Mouse (Mus musculus) gonadal fat pad, adult 2 months (tissue): Measurements from ENCODE around the gene Lrrc51. TPM values are rescaled to one million over a fixed set of nuclear protein-coding genes. Genes with fewer than 3 reads are reported as not detected.
A peak's percentile ranks its signal among the peaks of the same experiment; 100 is the strongest.
"Not testable (repeated sequence)": the region's sequence is repeated elsewhere in the genome, so short reads cannot be mapped to it uniquely, and the experiment has no call there.

ENCODE experiments used
- DNase-seq: peaks from one replicate; pipeline ENCODE4 v3.0.0-alpha.2; 2012; ENCODE audit warnings: low read depth
- polyA plus RNA-seq: library from polyadenylated mRNA; depleted of rRNA; stranded (reverse); fragments of >200 nt; gene quantifications from 2 replicates; pipeline ENCODE4 v1.2.3, GENCODE M21; 2012; rRNA removed

Lrrc51 gene
- 53.1 and 61.5 TPM in 2 replicates for polyA plus RNA-seq

DNA sequence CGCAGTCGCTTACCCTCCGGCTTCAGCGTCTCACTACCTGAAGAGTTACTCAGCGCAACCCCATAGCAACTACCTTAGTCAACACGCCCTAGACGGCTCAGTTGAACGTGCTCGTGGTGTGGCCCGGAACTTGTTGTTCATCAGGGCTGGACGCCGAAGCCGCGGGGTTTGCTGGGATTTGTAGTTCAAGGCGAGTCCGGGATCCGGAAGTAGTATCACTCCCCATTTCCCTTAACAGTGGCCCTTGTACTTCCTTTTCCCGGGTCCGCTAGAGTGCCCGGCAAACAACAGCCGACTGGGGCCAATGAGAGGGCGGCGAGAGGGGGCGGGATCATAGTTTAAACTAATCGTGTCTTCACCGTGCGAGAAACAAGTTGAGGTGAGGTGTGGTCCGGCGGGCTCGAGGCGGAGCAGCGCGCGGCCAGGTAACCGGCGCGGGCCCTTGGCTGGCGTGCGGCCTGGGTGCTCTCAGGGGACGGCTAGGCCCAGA lies at the start of gene Lrrc51, which contains the start of gene Numa1:
Lrrc51 (minus strand) TSS at position 145 of the 490 bp plus-strand sequence.
Numa1 (plus strand) TSS at position 361 of the 490 bp plus-strand sequence.
- peak; percentile 93 for DNase-seq

DNA sequence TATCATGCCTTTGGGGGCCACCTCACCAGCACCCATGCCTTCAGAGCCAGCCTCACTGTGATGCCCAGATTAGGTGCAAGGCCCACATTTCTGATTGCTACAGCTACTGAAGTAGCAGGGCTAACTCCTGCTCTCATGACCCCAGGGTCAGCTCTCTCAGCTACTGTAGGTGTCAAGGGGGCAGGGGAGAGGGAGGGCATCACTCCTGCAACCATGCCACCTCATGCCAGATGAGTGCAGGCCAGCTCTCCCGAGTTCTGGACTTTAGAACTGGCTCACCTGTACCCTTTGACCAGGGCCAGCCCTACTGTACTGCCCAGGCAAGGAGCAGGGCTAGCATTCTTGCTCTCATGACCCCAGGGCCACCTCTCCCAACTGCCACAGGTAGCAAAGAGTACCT lies 49.0 kb upstream of the Lrrc51 start:
- no peak for DNase-seq

DNA sequence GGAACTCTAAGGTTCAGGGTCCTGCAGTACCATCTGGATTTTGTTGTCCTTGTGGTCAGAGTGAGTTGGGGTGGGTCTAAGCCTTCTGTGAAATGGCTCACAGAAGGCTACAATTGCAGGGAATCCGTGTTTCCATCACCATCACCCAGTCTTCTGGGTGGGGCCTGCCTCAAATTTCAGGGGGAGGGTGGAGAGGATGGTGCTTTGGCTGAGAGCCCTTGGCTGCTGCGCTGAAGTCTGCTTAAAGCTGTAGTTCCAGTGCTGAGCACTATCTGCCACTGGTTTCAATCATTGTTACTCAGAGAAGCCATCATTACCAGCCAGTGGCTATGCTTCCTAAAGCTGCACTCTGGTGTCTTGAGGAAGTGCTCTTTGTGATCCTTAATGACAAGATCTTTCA lies 40.8 kb upstream of the Lrrc51 start:
- no peak for DNase-seq

DNA sequence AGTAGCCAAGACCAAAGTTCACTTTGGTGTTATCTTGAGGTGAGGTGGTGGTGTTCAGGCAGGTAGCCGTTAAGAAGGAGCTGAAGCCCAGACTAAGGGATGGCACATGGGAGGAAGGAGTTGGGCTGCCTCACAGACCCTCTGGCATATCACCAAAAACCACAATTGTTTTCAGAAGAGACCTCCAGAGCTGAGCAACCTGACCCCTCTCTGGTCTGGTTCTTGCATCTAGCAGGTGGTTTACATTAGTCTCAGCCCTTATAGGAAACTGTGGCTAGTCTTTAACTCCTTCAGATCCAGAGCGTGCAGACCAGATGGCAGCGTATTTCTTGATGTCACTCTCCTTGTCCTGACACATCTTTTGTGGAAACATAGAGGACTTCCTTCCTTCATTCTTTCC lies 40.0 kb upstream of the Lrrc51 start:
- no peak for DNase-seq

DNA sequence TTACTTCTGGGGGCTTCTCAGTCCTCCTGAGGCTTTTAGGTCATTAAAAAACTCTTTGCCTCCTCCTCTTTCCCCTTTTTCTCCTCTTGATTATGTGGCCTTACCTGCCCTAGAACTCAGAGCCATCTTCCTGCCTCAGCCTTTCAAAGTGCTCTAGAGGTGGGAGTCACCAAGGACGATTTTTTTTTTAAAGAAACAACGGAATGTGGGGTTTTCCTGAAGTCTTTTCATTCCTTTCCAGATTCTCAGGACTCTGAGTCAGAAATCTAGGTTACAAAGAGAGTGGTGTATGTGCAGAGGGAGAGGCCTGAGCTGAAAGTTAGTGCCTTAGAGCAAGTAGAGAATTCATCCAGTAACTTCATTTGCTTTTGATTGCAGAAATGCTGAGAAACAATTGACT lies 38.0 kb upstream of the Lrrc51 start:
- DNase-seq: no peak

DNA sequence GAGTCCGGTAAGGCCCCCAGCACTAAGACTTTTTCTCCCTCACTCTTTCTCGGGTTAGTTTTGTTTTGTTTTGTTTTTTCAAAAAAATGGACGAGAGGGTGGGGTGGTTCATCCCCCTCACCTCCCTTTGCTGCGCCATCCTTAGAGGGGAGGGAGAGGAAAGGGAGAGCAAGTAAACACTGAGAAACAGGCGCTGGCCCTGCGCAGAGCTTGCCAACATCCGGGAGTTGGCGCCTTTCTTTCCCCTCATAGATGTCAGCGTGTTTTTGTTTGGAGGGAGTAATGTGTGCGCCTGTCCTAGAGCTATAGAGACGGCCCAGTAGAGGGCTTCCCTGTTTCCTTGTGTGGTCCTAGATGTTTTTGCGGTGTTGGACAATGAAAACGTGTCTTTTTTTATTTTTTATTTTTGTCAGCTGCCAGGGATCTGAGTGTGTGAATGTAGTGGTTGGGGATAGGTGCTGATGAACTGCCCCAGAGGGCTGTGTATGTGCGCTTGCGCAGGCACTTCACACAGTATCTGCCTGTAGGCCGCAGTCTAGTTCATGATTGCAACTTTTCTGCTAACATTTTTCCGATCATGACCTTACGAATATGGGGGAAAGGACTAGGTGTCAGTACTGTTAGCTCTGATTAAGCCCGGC lies 37.2 kb upstream of the Lrrc51 start:
- DNase-seq: peak; percentile 37

DNA sequence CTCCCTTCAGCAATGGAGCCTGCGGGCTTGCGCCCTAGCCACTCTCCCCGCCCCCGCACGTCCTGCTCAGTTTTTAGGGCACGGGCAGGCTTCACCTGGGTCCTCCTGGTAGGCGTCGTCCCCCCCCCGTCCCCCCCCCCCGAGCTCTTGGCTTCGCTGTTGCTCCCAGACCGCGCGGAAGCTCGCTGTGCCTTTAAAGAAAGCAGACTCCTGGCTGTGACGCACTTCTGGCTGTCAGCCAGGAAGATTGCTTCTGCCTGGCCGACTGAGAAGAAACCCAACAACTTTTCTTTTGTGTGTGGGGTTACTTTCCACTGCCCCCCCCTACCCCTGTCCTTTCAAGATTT lies 36.7 kb upstream of the Lrrc51 start:
- peak; percentile 64 for DNase-seq

DNA sequence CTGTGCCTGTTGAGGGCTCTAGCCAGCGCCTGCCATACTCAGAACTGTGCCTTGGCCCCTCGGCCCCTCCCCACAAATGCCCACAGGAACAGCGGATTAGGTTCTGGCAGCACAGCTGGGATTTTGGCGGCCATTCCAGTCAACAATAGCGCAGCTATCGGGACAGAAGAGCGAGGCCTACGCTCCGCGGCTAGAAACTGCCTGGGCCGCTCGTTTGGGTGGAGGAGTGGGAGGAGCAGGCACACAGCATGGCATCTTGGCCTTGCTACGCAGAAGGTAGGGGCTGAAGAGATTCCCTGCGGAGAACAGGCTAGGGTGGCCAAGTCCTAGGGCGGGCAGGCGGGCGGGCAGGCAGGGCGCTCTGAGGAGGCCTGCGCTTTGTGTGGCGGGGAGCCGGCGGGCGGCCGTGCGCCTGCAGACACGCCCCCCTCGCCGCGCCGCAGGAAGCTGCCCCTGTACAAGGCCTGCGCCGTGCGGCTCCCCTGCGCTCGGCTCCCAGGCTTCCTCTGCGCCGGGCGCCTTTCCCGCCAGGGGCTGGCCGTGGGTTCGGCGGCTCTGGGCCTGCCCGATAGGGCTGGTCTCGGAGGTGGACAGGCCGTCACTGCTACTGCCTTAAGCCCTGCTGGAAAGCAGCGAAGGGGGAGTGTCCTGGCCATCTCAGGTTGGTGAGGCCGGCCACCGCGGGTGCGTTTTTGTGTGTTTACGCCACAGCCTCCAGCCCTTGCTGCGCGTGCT lies 36.2 kb upstream of the Lrrc51 start:
- DNase-seq: no peak

DNA sequence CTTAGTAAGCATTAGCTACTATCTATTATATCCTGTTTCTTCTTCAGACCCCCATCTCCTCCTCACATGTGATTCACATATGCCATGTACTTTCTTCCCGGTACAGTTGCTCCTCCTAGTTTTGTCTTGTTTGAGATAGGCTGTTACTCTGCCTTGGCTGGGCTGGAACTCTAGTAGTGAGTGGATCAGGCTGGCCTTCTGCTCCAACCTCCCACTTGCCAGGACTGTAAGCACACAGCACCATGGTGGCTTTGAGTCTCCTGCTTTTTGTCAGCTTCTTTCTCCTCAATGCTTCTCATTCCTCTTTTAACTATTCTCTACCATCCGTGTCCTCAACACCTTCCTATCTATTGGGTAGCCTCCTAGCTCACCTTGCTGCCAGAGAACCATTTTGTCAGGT lies 35.1 kb upstream of the Lrrc51 start:
- no peak for DNase-seq

DNA sequence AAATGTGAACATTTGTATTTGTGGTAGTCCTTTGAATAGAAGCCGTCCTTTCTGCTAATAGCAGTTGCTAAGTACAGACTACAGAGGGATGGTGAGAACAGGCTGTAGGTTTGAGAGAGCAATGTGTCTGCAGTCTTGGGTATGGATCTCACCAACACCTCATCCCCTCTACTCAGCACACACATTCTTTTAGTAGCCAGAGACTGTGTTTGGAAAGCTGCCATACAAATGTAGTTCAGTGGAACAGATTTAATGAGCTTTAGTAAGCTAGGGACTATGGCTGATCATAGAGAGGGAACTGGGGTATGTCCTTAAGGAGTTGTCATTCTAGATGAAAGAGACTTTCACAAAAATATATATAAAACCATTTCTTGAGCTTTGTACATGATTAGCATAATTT lies 33.6 kb upstream of the Lrrc51 start:
- no peak for DNase-seq

DNA sequence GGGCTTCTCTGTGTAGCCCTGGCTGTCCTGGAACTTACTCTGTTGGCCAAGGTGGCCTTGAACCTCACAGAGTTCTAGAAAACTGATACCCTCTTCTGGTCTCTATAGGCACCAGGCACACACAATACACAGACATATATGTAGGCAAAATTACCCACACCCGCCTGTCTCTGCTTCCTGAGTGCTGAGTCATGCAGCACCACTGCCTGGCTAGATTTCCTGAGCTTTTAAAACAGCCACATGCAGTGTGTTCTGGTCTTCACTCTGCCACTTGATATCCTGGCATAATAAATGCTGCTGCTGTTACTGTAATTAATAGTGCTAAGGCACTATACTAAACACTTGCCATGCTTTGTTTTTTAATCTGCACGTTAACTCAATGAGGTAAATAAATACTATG lies 31.9 kb upstream of the Lrrc51 start:
- no peak for DNase-seq

DNA sequence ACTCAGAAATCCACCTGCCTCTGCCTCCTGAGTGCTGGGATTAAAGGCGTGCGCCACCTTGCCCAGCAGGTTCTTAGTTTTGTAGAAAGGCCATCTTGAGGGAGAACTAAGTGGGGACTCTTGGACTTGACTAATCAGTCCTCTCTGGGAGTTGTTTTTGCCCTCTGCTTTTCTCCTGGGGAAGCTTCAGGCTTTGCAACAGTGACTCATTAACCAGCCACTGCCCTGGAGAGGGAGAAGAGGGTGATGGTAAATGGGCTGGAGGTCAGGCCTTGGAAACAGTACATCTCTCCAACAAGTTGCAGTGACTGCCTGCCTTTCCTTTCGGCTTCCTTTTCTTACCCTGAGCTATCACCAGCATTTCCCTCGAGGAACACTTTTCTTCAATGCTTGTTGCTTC lies 30.9 kb upstream of the Lrrc51 start:
- no peak for DNase-seq

DNA sequence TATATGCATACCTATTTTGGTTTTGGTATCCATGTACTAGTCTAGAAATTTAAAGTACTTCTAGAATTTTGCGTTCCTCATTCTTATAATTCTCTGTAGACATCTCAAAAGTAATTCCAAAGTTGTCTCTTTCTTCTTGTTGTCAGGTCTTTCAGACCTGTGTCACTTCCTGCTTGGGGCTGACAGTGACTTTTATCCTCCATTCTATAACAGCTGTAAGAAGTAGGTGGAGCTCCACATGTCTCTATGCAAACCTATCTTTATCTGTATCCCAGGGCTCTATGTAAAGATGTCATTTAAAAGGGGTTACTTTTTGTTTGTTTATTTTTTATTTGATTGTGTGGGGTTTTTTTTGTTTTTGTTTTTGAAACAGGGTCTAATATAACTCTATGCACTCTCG lies 29.9 kb upstream of the Lrrc51 start:
- no peak for DNase-seq

DNA sequence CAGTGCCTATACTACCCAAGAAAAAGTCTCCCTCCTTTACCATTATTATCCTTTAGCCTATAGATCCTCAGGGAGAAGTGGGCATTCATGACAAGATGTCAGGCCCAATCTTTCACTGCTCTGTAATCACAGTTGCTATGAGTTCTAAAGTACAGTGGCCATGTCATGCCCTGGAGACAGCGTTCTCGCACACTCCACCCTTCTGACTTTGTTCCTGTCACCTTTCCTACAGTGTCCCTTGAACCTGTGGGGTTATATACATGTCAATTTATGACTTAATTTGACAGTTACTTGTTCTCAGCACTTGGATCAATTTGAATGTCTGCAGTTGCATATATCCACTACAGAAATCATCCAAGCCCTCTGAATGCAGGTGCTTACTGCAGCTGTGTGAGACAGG lies 29.1 kb upstream of the Lrrc51 start:
- no peak for DNase-seq

DNA sequence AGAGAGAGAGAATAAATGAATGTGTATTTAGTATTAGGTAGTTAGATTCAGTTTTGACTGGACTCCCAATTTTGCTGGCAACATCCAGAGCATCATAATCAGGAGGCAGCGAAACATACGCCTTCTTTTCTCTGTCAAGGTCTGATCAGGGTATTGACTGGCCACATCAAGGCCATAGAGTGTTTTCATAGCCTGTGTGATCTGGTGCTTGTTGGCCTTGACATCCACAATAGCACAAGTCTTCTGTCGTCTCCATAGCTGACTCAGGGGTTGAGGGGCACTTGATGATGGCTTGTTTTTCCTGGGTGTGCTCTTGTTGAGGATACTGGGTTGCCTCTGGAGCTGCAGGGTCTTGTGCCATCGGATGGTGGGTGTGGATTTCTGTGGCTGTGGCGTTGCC lies 23.2 kb upstream of the Lrrc51 start:
- no peak for DNase-seq

DNA sequence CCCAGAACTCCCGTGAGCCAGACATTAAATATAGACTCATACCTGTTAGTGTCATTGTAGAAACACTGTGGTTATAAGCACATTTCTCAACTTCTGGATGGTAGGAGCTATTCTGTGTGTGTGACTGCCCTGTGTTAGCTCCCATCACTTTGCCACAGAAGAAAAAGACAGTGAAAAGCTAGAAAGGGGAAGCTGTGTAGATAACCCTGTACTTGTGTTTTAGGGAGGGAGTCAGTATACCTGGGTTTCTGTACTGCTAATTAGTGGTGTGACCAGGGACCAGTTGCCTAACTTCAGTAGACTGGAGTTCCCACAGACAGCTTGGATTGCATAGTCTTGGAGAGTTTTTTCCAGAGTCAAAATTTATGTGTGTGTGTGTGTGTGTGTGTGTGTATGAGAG lies 22.8 kb upstream of the Lrrc51 start:
- DNase-seq: no peak

DNA sequence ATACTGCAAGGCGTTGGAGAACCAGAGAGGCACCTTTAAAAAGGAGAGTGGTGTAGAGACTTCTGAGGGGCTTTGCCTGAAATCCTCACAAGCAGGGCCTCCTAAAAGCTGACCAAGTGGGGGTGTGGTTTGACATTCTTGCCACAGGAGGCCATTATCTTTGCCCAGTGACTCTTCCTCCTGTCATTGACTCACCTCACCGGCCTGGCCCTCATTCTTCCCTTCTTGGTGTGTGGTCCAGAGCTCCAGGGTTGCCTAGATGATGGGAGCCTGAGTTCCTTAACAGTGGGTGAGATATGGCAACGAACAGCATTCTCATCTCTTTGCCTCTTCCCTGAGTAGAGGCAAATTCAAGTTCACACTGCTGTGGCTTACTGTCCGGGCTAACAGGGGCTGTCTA lies 22.2 kb upstream of the Lrrc51 start:
- DNase-seq: no peak

DNA sequence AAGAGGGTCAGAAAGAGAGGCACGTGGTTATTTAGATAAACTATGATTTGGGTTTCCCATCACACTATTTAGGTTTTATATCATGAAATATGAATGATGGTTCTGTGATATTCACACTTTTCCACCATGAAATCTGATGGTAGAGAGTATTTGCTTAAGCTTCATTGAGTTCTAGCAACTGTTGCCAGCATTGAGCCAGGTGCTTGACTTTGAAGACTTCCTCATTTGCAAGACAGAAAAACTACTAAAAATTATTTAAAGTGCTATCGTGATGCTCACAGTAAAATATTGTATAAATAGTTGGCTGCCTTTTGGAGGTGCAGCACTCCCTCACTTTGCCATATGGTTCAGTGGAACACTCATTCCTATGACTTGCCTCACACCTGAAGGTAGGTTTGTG lies 21.6 kb upstream of the Lrrc51 start:
- no peak for DNase-seq

DNA sequence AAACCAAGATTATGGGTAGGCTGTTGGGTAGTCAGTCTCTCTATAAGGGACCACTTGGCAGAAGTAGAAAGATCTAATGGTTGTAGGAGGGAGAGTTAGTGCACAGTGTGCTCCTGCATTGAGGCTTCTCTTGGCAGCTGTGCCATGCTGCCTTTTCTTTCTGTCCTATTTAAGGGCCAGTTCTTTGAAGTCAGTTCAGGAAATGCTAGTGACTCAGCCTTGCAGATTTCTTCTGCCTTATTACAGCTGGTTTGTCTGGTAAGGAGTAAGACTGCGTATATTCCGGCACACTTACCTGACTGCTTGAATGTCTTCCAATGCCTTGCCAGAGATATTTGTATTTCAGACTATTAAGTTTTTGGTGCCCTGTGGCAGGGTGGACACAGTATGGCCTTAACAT lies 20.5 kb upstream of the Lrrc51 start:
- peak; percentile 38 for DNase-seq

DNA sequence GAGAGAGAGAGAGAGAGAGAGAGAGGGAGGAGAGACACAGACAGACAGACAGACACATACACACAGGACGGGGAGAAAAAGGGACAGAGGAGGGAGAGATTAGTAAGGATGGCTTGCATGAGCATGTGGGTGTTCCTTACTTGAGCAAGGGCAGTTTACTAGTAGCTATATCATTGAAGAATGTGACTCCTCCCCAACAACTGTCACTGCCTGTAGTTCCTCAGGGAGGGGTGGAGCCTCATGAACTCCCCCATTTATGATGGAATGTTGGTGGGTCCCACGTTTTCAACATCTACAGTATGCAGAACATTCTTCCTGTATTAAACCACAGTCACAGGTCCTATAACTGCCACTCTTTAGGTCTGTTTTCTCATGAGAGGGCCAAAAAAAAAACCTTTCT lies 18.4 kb upstream of the Lrrc51 start:
- no peak for DNase-seq

DNA sequence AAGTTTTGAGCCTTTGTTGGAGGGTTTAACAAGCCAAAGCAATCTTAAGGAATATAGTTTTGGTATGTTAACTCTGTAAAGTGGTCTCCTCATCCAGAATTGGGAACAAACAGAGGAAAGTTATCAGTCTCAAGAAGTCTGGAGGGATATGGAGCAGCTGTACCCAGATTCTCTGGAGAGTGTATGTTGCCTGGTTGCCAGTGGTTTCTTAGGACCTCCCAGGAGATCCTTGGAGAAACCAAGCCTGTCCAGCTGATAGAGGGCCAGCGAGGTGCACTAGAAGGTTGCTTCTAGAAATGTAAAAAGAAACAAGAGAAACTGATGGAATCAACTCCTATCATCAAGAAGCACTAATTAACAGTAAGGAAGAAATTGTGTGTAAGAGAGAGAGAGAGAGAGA lies 18.0 kb upstream of the Lrrc51 start:
- DNase-seq: no peak

DNA sequence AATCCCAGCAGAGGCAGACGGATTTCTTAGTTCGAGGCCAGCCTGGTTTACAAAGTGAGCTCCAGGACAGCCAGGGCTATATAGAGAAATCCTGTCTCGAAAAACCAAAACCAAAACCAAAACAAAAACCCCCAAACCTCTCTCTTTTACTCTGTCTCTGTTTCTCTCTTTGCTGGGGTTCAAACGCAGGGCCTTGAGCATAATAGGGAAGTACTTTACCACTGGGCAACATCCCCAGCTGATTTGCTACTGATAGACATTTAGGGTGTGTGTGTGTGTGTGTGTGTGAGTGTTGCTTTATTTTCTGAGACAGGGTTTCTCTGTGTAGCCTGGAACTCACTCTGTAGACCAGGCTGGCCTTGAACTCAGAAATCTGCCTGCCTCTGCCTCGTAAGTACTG lies 15.3 kb upstream of the Lrrc51 start:
- not testable (repeated sequence) for DNase-seq

DNA sequence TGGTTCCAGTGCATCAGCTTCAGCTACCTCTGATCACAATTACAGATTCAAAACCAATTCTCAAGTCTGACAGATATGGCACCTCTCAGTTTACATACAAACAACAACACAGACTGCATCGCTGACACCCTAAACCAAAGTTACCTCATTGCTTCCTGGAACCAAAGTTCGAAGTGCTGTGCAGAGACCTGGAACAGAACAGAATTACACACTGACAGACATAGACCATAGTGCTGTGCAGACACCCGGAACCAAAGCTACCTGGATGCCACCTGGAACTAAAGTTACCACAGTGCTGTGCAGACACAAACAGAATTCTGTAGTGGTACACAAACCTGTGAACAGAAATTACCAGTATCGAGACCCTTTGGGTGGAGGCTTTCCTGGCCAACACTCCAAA lies 6.1 kb upstream of the Lrrc51 start:
- DNase-seq: no peak

DNA sequence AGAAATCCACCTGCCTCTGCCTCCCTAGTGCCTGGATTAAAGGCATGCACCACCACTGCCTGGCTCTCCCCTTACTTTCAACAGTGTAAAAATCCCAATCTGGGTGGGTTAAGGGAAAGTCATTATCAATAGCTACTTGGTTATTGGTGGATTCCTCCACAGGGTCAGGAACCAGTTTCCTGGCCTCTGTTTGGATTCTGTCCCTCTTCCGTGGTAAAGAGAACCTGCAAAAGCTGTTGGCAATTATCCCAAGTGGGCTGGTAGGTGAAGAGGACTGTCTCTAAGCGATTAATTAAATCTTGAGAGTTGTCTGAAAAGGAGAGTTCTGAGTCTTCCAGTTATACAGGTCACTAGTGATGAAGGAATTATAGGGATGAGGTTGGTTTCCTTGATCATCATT lies 4.7 kb upstream of the Lrrc51 start:
- no peak for DNase-seq
